In the genomic region with DNA sequence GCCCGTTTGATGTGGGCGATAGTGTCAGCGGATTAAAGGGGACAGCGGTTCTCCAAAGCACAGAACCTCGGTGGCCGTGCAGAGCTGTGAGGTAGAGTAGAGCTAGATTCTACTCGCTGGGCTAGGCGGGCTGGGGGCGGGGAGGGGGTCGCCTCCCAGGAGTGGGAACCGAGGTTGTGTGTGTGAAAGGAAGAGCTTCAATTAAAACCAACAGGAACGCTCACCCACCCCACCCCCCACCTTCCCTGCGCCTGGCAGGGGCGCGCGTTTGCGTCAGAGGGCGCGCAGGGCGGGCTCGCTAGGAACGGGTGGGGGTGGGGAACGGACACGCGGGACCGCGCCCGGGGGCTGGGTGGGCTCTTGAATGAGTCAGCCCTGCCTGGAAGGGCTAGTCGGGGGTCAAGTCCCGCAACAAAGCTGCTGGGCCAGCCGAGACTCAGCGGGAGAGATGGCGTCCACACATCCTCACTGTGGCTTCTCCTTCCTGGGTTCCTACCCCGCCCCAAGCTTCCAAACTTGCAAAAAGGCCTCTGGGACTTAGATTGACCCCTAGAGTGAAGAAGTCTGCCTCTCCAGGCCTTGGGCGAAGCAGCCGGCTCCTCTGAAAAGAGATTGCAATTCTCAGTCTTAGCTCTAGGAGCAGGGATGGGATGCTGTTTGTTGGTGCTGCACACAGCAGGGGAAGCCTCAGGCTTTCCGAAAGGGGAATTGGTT, we compare ENCODE assay signal across 8 mouse cellular contexts. TPM values are rescaled to one million over a fixed set of nuclear protein-coding genes. Genes with fewer than 3 reads are reported as not detected.
A peak's percentile ranks its signal among the peaks of the same experiment; 100 is the strongest.
DNase-seq lines count a peak whose midpoint lies in the region; ATAC-seq lines count a peak whose summit lies in the region.

No protein-coding gene starts in this region.

- peak overlapping the region; percentile 86 for H3K4me3 ChIP-seq in kidney, embryonic 15.5 days (replicated peaks)
- peak overlapping the region; percentile 99 for H3K4me3 ChIP-seq in hindbrain, embryonic 14.5 days (replicated peaks; ENCODE audit: low read length)
- peak overlapping the region; percentile 97 for H3K4me3 ChIP-seq in neural tube, embryonic 13.5 days

- H3K36me3 ChIP-seq in kidney, embryonic 15.5 days = no peaks in the 10 kb centered on the region
- H3K36me3 ChIP-seq in hindbrain, embryonic 14.5 days (replicated peaks; ENCODE audit: control insufficient read depth, insufficient read depth) = no peaks in the 10 kb centered on the region
- no peaks in the 10 kb centered on the region for H3K36me3 ChIP-seq in neural tube, embryonic 13.5 days

- H3K27ac ChIP-seq in kidney, embryonic 15.5 days = peak overlapping the region; percentile 94
- H3K27ac ChIP-seq in hindbrain, embryonic 14.5 days = peak overlapping the region; percentile 100
- H3K27ac ChIP-seq in neural tube, embryonic 13.5 days (replicated peaks) = peak overlapping the region; percentile 98

- no peaks in the 10 kb centered on the region for H3K9me3 ChIP-seq in kidney, embryonic 15.5 days (replicated peaks)
- no peaks in the 10 kb centered on the region for H3K9me3 ChIP-seq in hindbrain, embryonic 14.5 days (ENCODE audit: control insufficient read depth, low read length)
- H3K9me3 ChIP-seq in neural tube, embryonic 13.5 days = no peaks in the 10 kb centered on the region

- H3K4me2 ChIP-seq in kidney, embryonic 15.5 days = peak overlapping the region; percentile 85
- H3K4me2 ChIP-seq in hindbrain, embryonic 14.5 days (replicated peaks) = peak overlapping the region; percentile 90
- H3K4me2 ChIP-seq in neural tube, embryonic 13.5 days = peak overlapping the region; percentile 88

- under 1% methylated on average over 37 of the region's 37 CpGs for WGBS in kidney, embryonic 15.5 days
- under 1% methylated on average over 37 of the region's 37 CpGs for WGBS in hindbrain, embryonic 14.5 days
- WGBS in neural tube, embryonic 13.5 days = under 1% methylated on average over 37 of the region's 37 CpGs

- peak; percentile 35 for ATAC-seq in kidney, embryonic 15.5 days (replicated peaks; ENCODE audit: low FRiP score)
- ATAC-seq in hindbrain, embryonic 14.5 days (ENCODE audit: low FRiP score) = peak; percentile 60
- ATAC-seq in neural tube, embryonic 13.5 days (ENCODE audit: low read depth) = peak; percentile 51

- peaks cover 28% of the 10 kb centered on the region for H3K4me1 ChIP-seq in kidney, embryonic 15.5 days
- peaks cover 35% of the 10 kb centered on the region for H3K4me1 ChIP-seq in hindbrain, embryonic 14.5 days (replicated peaks; ENCODE audit: control insufficient read depth, insufficient read depth, low read length)
- peaks cover 38% of the 10 kb centered on the region for H3K4me1 ChIP-seq in neural tube, embryonic 13.5 days (replicated peaks)

- H3K27me3 ChIP-seq in kidney, embryonic 15.5 days = peaks cover 6% of the 10 kb centered on the region; the same call in 1 of the 2 replicates
- no peaks in the 10 kb centered on the region for H3K27me3 ChIP-seq in hindbrain, embryonic 14.5 days (ENCODE audit: control insufficient read depth, insufficient read depth, low read length)
- no peaks in the 10 kb centered on the region for H3K27me3 ChIP-seq in neural tube, embryonic 13.5 days

- H3K9ac ChIP-seq in kidney, embryonic 15.5 days = peak overlapping the region; percentile 49
- H3K9ac ChIP-seq in hindbrain, embryonic 14.5 days = peak overlapping the region; percentile 96
- peak overlapping the region; percentile 92 for H3K9ac ChIP-seq in neural tube, embryonic 13.5 days

- no peak for DNase-seq in kidney, adult 8-10 months
- DNase-seq in adrenal gland, postnatal 36 days = peak; percentile 76 to 88
- peak; percentile 51 for DNase-seq in fibroblast of lung, adult 2 months (ENCODE audit: low read depth)
- DNase-seq in hindbrain, embryonic 14.5 days (ENCODE audit: low spot score) = peak; percentile 75
- DNase-seq in liver = peak; percentile 50
- DNase-seq in thymus, postnatal 0 days (ENCODE audit: low spot score) = no peak

RNA-seq across cellular contexts. Expression of gene Nr2f1, which starts 3.9 kb away (rescaled TPM):
- polyA plus RNA-seq in kidney, embryonic 15.5 days (2015; fragmentation: Nextera tagmentation; extraction: Ambion mirVana) = 15.1 and 18.1 TPM in 2 replicates
- total RNA-seq in adrenal gland, postnatal 36 days (2021) = 10 to 100 TPM; 17.8 to 33.0 TPM
- polyA plus RNA-seq in hindbrain, embryonic 14.5 days (2014; fragmentation: Nextera tagmentation; extraction: Ambion mirVana) = 64.3 and 70.7 TPM in 2 replicates
- 46.8 and 47.9 TPM in 2 replicates for polyA plus RNA-seq in neural tube, embryonic 13.5 days (2015; fragmentation: Nextera tagmentation; extraction: Ambion mirVana)
- polyA plus RNA-seq in thymus, postnatal 0 days (2015; fragmentation: Nextera tagmentation; extraction: Ambion mirVana) = 1.1 and 1.5 TPM in 2 replicates

Comparison
In these comparisons a context has a peak if more than half of its experiments do, and no peak if none do; other contexts are left out.
1. DNase-seq: peak in adrenal gland, postnatal 36 days (2 of 2), fibroblast of lung, adult 2 months (single experiment), hindbrain, embryonic 14.5 days (single experiment) and liver (single experiment); none in kidney, adult 8-10 months (0 of 2) and thymus, postnatal 0 days (single experiment).
2. Peak in every context shown above with its lines, with median percentiles within 50 percentile points of each other: ATAC-seq, H3K27ac ChIP-seq, H3K4me2 ChIP-seq, H3K4me3 ChIP-seq and H3K9ac ChIP-seq.